In genomic region chr9:7221024-7221423, GRCm38 (mm10) we compare ENCODE assay signal across 11 mouse cellular contexts. TPM values are rescaled to one million over a fixed set of nuclear protein-coding genes. Genes with fewer than 3 reads are reported as not detected.
DNase-seq lines count a peak whose midpoint lies in the region; ATAC-seq and TF ChIP-seq lines count a peak whose summit lies in the region.
"Had no signal": no experiment of that assay in that cellular context is flagged by ENCODE, and none has a peak within 500 bp of the region (broad histone marks: within the 10 kb centered on the region; RNA-seq: fewer than 3 reads in every experiment).

No protein-coding gene starts in this region.

- ATAC-seq in liver, postnatal 0 days, result peak; percentile 27; the same call in 1 of the 2 replicates
- ATAC-seq in liver, embryonic 11.5 days (replicated peaks; ENCODE audit: low FRiP score), result no peak
- peak; percentile 33; the same call in 1 of the 2 replicates for ATAC-seq in monocyte, adult 5-6 weeks (replicated peaks; ENCODE audit: insufficient number of reproducible peaks, low FRiP score, low TSS enrichment, poor library complexity, severe bottlenecking)
- ATAC-seq: forebrain, embryonic 14.5 days had no signal

- no peaks in the 10 kb centered on the region for H3K27me3 ChIP-seq in liver, postnatal 0 days (ENCODE audit: insufficient read depth, low read length)
- H3K27me3 ChIP-seq in liver, embryonic 11.5 days (replicated peaks; ENCODE audit: control insufficient read depth, insufficient read depth, low read length), result no peaks in the 10 kb centered on the region
- no peaks in the 10 kb centered on the region for H3K27me3 ChIP-seq in CH12.LX (replicated peaks)
- no peaks in the 10 kb centered on the region for H3K27me3 ChIP-seq in limb, embryonic 10.5 days (ENCODE audit: low read depth, poor library complexity, severe bottlenecking)
- H3K27me3 ChIP-seq: limb, embryonic 12.5 days had no signal

- H3K9me3 ChIP-seq in liver, postnatal 0 days (ENCODE audit: low read length), result no peaks in the 10 kb centered on the region
- H3K9me3 ChIP-seq in liver, embryonic 11.5 days (ENCODE audit: control insufficient read depth, low read length), result no peaks in the 10 kb centered on the region
- no peaks in the 10 kb centered on the region for H3K9me3 ChIP-seq in CH12.LX (replicated peaks; ENCODE audit: low read length)
- no peaks in the 10 kb centered on the region for H3K9me3 ChIP-seq in limb, embryonic 10.5 days (replicated peaks)
- H3K9me3 ChIP-seq: limb, embryonic 12.5 days had no signal

- H3K27ac ChIP-seq in liver, postnatal 0 days (ENCODE audit: low read depth), result peak overlapping the region; percentile 41; the same call in 1 of the 2 replicates
- no peak overlapping the region for H3K27ac ChIP-seq in liver, embryonic 11.5 days (ENCODE audit: low read depth, low read length)
- peak overlapping the region; percentile 15; the same call in 1 of the 2 replicates for H3K27ac ChIP-seq in CH12.LX (ENCODE audit: insufficient read depth, low read depth)
- no peak overlapping the region for H3K27ac ChIP-seq in limb, embryonic 10.5 days
- H3K27ac ChIP-seq: limb, embryonic 12.5 days had no signal

- H3K36me3 ChIP-seq in liver, postnatal 0 days (replicated peaks; ENCODE audit: insufficient read depth, low read length), result no peaks in the 10 kb centered on the region
- no peaks in the 10 kb centered on the region for H3K36me3 ChIP-seq in liver, embryonic 11.5 days (ENCODE audit: control insufficient read depth, insufficient read depth, low read length)
- peaks cover 0 to 20% of the 10 kb centered on the region in 2 experiments for H3K36me3 ChIP-seq in CH12.LX (replicated peaks in 1 of 2; ENCODE audit: control insufficient read depth in 1 of 2, insufficient read depth in 1 of 2, low read length in 1 of 2)
- 0 out of 2 replicates have a peak, but pooled peaks cover 4% of the 10 kb centered on the region for H3K36me3 ChIP-seq in limb, embryonic 10.5 days

- 79% methylated on average over 5 of the region's 5 CpGs for WGBS in liver, postnatal 0 days (ENCODE audit: insufficient replicate concordance)
- WGBS in liver, embryonic 11.5 days, result 89% methylated on average over 5 of the region's 5 CpGs
- WGBS in limb, embryonic 10.5 days, result 86% methylated on average over 5 of the region's 5 CpGs

- H3K4me2 ChIP-seq in liver, postnatal 0 days (ENCODE audit: low read depth, low read length), result no peak overlapping the region
- no peak overlapping the region for H3K4me2 ChIP-seq in liver, embryonic 11.5 days
- peak overlapping the region; percentile 44; the same call in 1 of the 2 replicates for H3K4me2 ChIP-seq in CH12.LX (ENCODE audit: insufficient read depth, low read depth, poor library complexity, severe bottlenecking)
- H3K4me2 ChIP-seq: limb, embryonic 12.5 days had no signal

- TF ChIP-seq CTCF in liver, postnatal 0 days (IDR thresholded peaks at IDR 0.05; ENCODE audit: low read depth), result peak; percentile 34
- TF ChIP-seq CTCF in CH12.LX (conservative IDR thresholded peaks at IDR 0.05 in 1 of 2, IDR thresholded peaks at IDR 0.05 in 1 of 2; ENCODE audit: low read depth in 2 of 2, low read length in 2 of 2), result peak in 1 of 2 experiments; percentile 78; a peak in 2 of 4 replicates

- in situ Hi-C loops in CH12.LX (cut with MboI; ENCODE audit: low pct_ligation_motif_present, low pct_unique_long_range_greater_than_20kb, low sequenced_read_pairs), result loop anchor here (5.0 to 25.0 kb wide), 2 partner anchors 376 to 641 kb away; partner anchors contain the start of gene Birc3

- H3K79me2 ChIP-seq in CH12.LX (replicated peaks; ENCODE audit: control insufficient read depth, extremely low read depth, insufficient read depth, poor library complexity, severe bottlenecking), result no peaks in the 10 kb centered on the region

- TF ChIP-seq EP300 in liver, postnatal 0 days (IDR thresholded peaks at IDR 0.05; ENCODE audit: low read depth), result no peak
- TF ChIP-seq EP300 in CH12.LX (IDR thresholded peaks at IDR 0.05; ENCODE audit: low read length), result no peak

- no peak for TF ChIP-seq POLR2A in CH12.LX (IDR thresholded peaks at IDR 0.05; ENCODE audit: low read depth, low read length)

- TF ChIP-seq RAD21 in CH12.LX (IDR thresholded peaks at IDR 0.05; ENCODE audit: low read depth, low read length), result peak; percentile 87

- H3K9ac ChIP-seq in liver, postnatal 0 days (replicated peaks), result no peak overlapping the region
- no peak overlapping the region for H3K9ac ChIP-seq in liver, embryonic 11.5 days (ENCODE audit: low read depth, low read length)
- H3K9ac ChIP-seq in CH12.LX (ENCODE audit: insufficient read depth, low read depth), result 0 out of 2 replicates have a peak overlapping the region, but pooled peaks have one; percentile 38
- H3K9ac ChIP-seq: limb, embryonic 12.5 days had no signal

- dilution Hi-C loops in CH12.LX (cut with MboI; ENCODE audit: extremely low pct_ligation_motif_present, extremely low pct_unique_long_range_greater_than_20kb, low sequenced_read_pairs), result no loop called here

- no peak overlapping the region for H3K4me3 ChIP-seq in liver, postnatal 0 days (ENCODE audit: low read depth, low read length)
- H3K4me3 ChIP-seq in liver, embryonic 11.5 days (ENCODE audit: low read depth, low read length), result no peak overlapping the region
- no peak overlapping the region for H3K4me3 ChIP-seq in CH12.LX (replicated peaks in 1 of 3; ENCODE audit: low read depth in 2 of 3, low read length in 2 of 3, poor library complexity in 1 of 3)
- H3K4me3 ChIP-seq in limb, embryonic 10.5 days, result no peak overlapping the region
- H3K4me3 ChIP-seq: limb, embryonic 12.5 days had no signal

- DNase-seq in liver, postnatal 0 days, result no peak
- DNase-seq in liver, embryonic 11.5 days (ENCODE audit: low spot score), result no peak
- DNase-seq in CH12.LX (ENCODE audit: extremely low read depth), result peak; percentile 58
- DNase-seq in brain, adult 2 months (ENCODE audit: low read depth, low spot score), result peak; percentile 3
- DNase-seq in cerebellum, postnatal 10 days, result no peak
- no peak for DNase-seq in limb, embryonic 10.5 days (ENCODE audit: low spot score)
- DNase-seq: kidney, adult 8-10 months had no signal

- no peaks in the 10 kb centered on the region for H3K4me1 ChIP-seq in liver, postnatal 0 days (ENCODE audit: insufficient read depth)
- H3K4me1 ChIP-seq in liver, embryonic 11.5 days (replicated peaks; ENCODE audit: control insufficient read depth, insufficient read depth, low read length), result no peaks in the 10 kb centered on the region
- H3K4me1 ChIP-seq in CH12.LX (ENCODE audit: control insufficient read depth in 1 of 2, insufficient read depth in 2 of 2), result peaks cover 0 to 29% of the 10 kb centered on the region in 2 experiments; a peak in 2 of 4 replicates
- H3K4me1 ChIP-seq in limb, embryonic 10.5 days, result no peaks in the 10 kb centered on the region
- H3K4me1 ChIP-seq: limb, embryonic 12.5 days had no signal

TF ChIP-seq in CH12.LX, 34 proteins besides CTCF, POLR2A, EP300 and RAD21 (continues in another document):
- TF ChIP-seq UBTF (IDR thresholded peaks at IDR 0.05; ENCODE audit: low read depth, low read length) (no peak), JUND (conservative IDR thresholded peaks at IDR 0.05; ENCODE audit: low read depth, low read length) (no peak), CHD1 (IDR thresholded peaks at IDR 0.05; ENCODE audit: low read depth, low read length) (no peak), E2F4 (IDR thresholded peaks at IDR 0.05; ENCODE audit: insufficient replicate concordance, low read depth, low read length) (no peak), TCF12 (IDR thresholded peaks at IDR 0.05; ENCODE audit: low read depth, low read length) (no peak), PAX5 (IDR thresholded peaks at IDR 0.05; ENCODE audit: low read length) (no peak), USF2 (conservative IDR thresholded peaks at IDR 0.05; ENCODE audit: low read depth, low read length) (no peak), MEF2A (IDR thresholded peaks at IDR 0.05; ENCODE audit: borderline replicate concordance, low read depth, low read length) (no peak), CHD2 (IDR thresholded peaks at IDR 0.05; ENCODE audit: low read length) (no peak), ELF1 (IDR thresholded peaks at IDR 0.05; ENCODE audit: low read depth, low read length) (no peak), KAT2A (IDR thresholded peaks at IDR 0.05; ENCODE audit: insufficient replicate concordance, low read length) (no peak), MAZ (IDR thresholded peaks at IDR 0.05; ENCODE audit: low read depth, low read length) (no peak), JUN (IDR thresholded peaks at IDR 0.05; ENCODE audit: insufficient read depth, low read depth, low read length) (no peak), POLR2AphosphoS2 (IDR thresholded peaks at IDR 0.05; ENCODE audit: low read depth, low read length) (no peak), GABPA (IDR thresholded peaks at IDR 0.05; ENCODE audit: insufficient replicate concordance, low read depth, low read length) (no peak), MYC (IDR thresholded peaks at IDR 0.05; ENCODE audit: low read depth, low read length) (peak; percentile 84)

RNA-seq across cellular contexts. Expression of gene Dcun1d5, which starts 36.7 kb away (rescaled TPM):
- 46.0 and 50.2 TPM in 2 replicates for polyA plus RNA-seq in liver, postnatal 0 days (2015; fragmentation: Nextera tagmentation; extraction: Ambion mirVana)
- polyA plus RNA-seq in liver, embryonic 11.5 days (2014; fragmentation: Nextera tagmentation; extraction: Ambion mirVana), result 128 and 131 TPM in 2 replicates
- 72.6 and 102 TPM in 2 replicates for total RNA-seq in CH12.LX (2012; rRNA removed)
- 246 and 288 TPM in 2 replicates for total RNA-seq in CH12.LX (2014; rRNA removed)
- 228 and 251 TPM in 2 replicates for polyA plus RNA-seq in CH12.LX (2012; ENCODE audit: insufficient read length, low read depth)
- total RNA-seq in monocyte, adult 5-6 weeks (2017), result 78.7 to 98.4 TPM (median 97.1 TPM) in 3 replicates
- polyA plus RNA-seq in limb, embryonic 10.5 days (2016; fragmentation: Nextera tagmentation; extraction: Ambion mirVana), result 124 TPM in 2 replicates

RNA-seq across cellular contexts. Expression of gene Dync2h1, which starts 36.8 kb away (rescaled TPM):
- 1.3 and 1.5 TPM in 2 replicates for polyA plus RNA-seq in liver, postnatal 0 days (2015; fragmentation: Nextera tagmentation; extraction: Ambion mirVana)
- 8.0 and 8.1 TPM in 2 replicates for polyA plus RNA-seq in liver, embryonic 11.5 days (2014; fragmentation: Nextera tagmentation; extraction: Ambion mirVana)
- total RNA-seq in CH12.LX (2012; rRNA removed) (4.7 and 4.9 TPM in 2 replicates), CH12.LX (2014; rRNA removed) (2.9 and 3.5 TPM in 2 replicates)
- polyA plus RNA-seq in CH12.LX (2012; ENCODE audit: insufficient read length, low read depth), result 3.5 and 4.0 TPM in 2 replicates
- total RNA-seq in monocyte, adult 5-6 weeks (2017), result 2.1 to 7.9 TPM (median 2.5 TPM) in 3 replicates
- 17.3 and 19.3 TPM in 2 replicates for polyA plus RNA-seq in limb, embryonic 10.5 days (2016; fragmentation: Nextera tagmentation; extraction: Ambion mirVana)

RNA-seq across cellular contexts. Expression of gene Mmp13, which starts 51.3 kb away (rescaled TPM):
- polyA plus RNA-seq in liver, postnatal 0 days (2015; fragmentation: Nextera tagmentation; extraction: Ambion mirVana), result 0.28 and 0.37 TPM in 2 replicates
- not detected in 2 replicates for polyA plus RNA-seq in liver, embryonic 11.5 days (2014; fragmentation: Nextera tagmentation; extraction: Ambion mirVana)
- total RNA-seq in CH12.LX (2012; rRNA removed), result not detected in 2 replicates
- not detected in 2 replicates for total RNA-seq in CH12.LX (2014; rRNA removed)
- not detected in 2 replicates for polyA plus RNA-seq in CH12.LX (2012; ENCODE audit: insufficient read length, low read depth)
- not detected in 3 replicates for total RNA-seq in monocyte, adult 5-6 weeks (2017)
- not detected in 2 replicates for polyA plus RNA-seq in limb, embryonic 10.5 days (2016; fragmentation: Nextera tagmentation; extraction: Ambion mirVana)
- polyA plus RNA-seq: embryonic facial prominence, embryonic 11.5 days; forebrain, embryonic 14.5 days; limb, embryonic 12.5 days had no signal

Comparison
In these comparisons a context has a peak if more than half of its experiments do, and no peak if none do; other contexts are left out.
1. H3K27ac ChIP-seq: peak in liver, postnatal 0 days (single experiment) and CH12.LX (single experiment); none in liver, embryonic 11.5 days (single experiment) and limb, embryonic 10.5 days (single experiment).
2. DNase-seq: peak in CH12.LX (single experiment) and brain, adult 2 months (single experiment); none in liver, postnatal 0 days (single experiment), liver, embryonic 11.5 days (single experiment), cerebellum, postnatal 10 days (0 of 2) and limb, embryonic 10.5 days (single experiment).